Mouse (Mus musculus) ES-E14 (cell line): ENCODE measurements around the gene Syt2. TPM values are rescaled to one million over a fixed set of nuclear protein-coding genes. Genes with fewer than 3 reads are reported as not detected.

Experiments used
- DNase-seq: peaks from one replicate; pipeline ENCODE4 v3.0.0-alpha.2; 2013; ENCODE audit warnings: low read depth, low spot score
- H3K27ac ChIP-seq: 2 replicates; pipeline ENCODE4 v1.5.1; 2012; ENCODE audit warnings: low read depth, mild to moderate bottlenecking, low read length, moderate library complexity, mixed read lengths; ENCODE audit not compliant: poor library complexity, insufficient read depth, severe bottlenecking
- H3K36me3 ChIP-seq: 2 replicates; pipeline ENCODE4 v1.6.1; 2012; ENCODE audit warnings: mild to moderate bottlenecking, low read length, moderate library complexity, mixed read lengths; ENCODE audit not compliant: control insufficient read depth, poor library complexity, insufficient read depth, severe bottlenecking
- H3K4me1 ChIP-seq, 2 experiments: fragments of 150-350 bp in 1 of 2; sonication (generic) in 1 of 2; 2 replicates each; pipeline ENCODE4 v1.6.1; 2012; ENCODE audit warnings: low read length in 2 of 2, mild to moderate bottlenecking in 1 of 2, mixed read lengths in 1 of 2; ENCODE audit not compliant: control insufficient read depth in 2 of 2, insufficient read depth in 2 of 2, poor library complexity in 1 of 2
- H3K4me3 ChIP-seq, 2 experiments: fragments of 150-350 bp in 1 of 2; sonication (generic) in 1 of 2; 2 replicates each; pipeline ENCODE4 v1.5.1; 2012; ENCODE audit warnings: low read length in 2 of 2, low read depth in 1 of 2, mild to moderate bottlenecking in 1 of 2, mixed read lengths in 1 of 2; ENCODE audit not compliant: insufficient read depth in 1 of 2, poor library complexity in 1 of 2, severe bottlenecking in 1 of 2
- H3K9ac ChIP-seq: 2 replicates; pipeline ENCODE4 v1.6.1; 2012; ENCODE audit warnings: low read depth, mild to moderate bottlenecking, low read length, mixed read lengths; ENCODE audit not compliant: poor library complexity, insufficient read depth, severe bottlenecking
- H3K9me3 ChIP-seq: fragments of 150-350 bp; sonication (generic); 2 replicates; pipeline ENCODE4 v1.6.1; 2012; ENCODE audit warnings: low read depth, mild to moderate bottlenecking, low read length; ENCODE audit not compliant: control insufficient read depth, insufficient read depth
- CHD2 ChIP-seq: IDR thresholded peaks from 2 replicates; pipeline ENCODE4 v1.6.1; 2014; ENCODE audit warnings: mild to moderate bottlenecking, low read depth, low read length, inconsistent platforms
- HCFC1 ChIP-seq: IDR thresholded peaks from 2 replicates; pipeline ENCODE4 v1.6.1; 2012; ENCODE audit warnings: low read length, inconsistent platforms, borderline replicate concordance; ENCODE audit not compliant: insufficient read depth
- MAFK ChIP-seq: IDR thresholded peaks from 2 replicates; pipeline ENCODE4 v1.6.1; 2014; ENCODE audit warnings: mild to moderate bottlenecking, low read depth, low read length, inconsistent platforms; ENCODE audit not compliant: insufficient read depth
- ZC3H11A ChIP-seq: IDR thresholded peaks from 2 replicates; pipeline ENCODE4 v1.6.1; 2012; ENCODE audit warnings: low read depth, mild to moderate bottlenecking, inconsistent platforms, low read length, borderline replicate concordance
- ZNF384 ChIP-seq: IDR thresholded peaks from 2 replicates; pipeline ENCODE4 v1.6.1; 2012; ENCODE audit warnings: low read depth, low read length, inconsistent platforms
- in situ Hi-C, 2 experiments: fragments of 600-800 bp; cut with MboI; formaldehyde crosslinking; loops; one replicate each; pipeline ENCODE4 v1.15.1; 2025; ENCODE audit warnings: low sequenced_read_pairs in 2 of 2, inconsistent platforms in 1 of 2; ENCODE audit not compliant: unreplicated experiment in 2 of 2
- total RNA-seq: library from RNA; depleted of rRNA; stranded (reverse); fragments of 300-350 nt; gene quantifications from 2 replicates; pipeline ENCODE4 v1.2.3, GENCODE M21; 2012

Syt2 gene
- total RNA-seq, 1 experiment: 0.62 TPM

- H3K4me3 ChIP-seq: no peak overlapping the region
Measured at GRCm38 (mm10) chr1:134783958-134784357, 137.5 kb downstream of the Syt2 start.

GRCm38 (mm10) chr1:134784481-134784880 lies 138.0 kb downstream of the Syt2 start:
- no peak for DNase-seq
- in situ Hi-C loops: no loop called here
- H3K4me1 ChIP-seq: no peaks in the 10 kb centered on the region

More at GRCm38 (mm10) chr1:134783958-134784357, 137.5 kb downstream of the Syt2 start:
- H3K9ac ChIP-seq: no peak overlapping the region
- no peak for DNase-seq
- in situ Hi-C loops: no loop called here
- H3K27ac ChIP-seq: no peak overlapping the region
- no peaks in the 10 kb centered on the region for H3K4me1 ChIP-seq
- TF ChIP-seq MAFK (no peak), HCFC1 (no peak), CHD2 (no peak), ZNF384 (no peak), ZC3H11A (no peak)
- no peaks in the 10 kb centered on the region for H3K36me3 ChIP-seq
- no peaks in the 10 kb centered on the region for H3K9me3 ChIP-seq

GRCm38 (mm10) chr1:134784911-134785310 lies 138.4 kb downstream of the Syt2 start:
- Histone ChIP-seq H3K4me1 (no peaks in the 10 kb centered on the region), H3K27ac (no peak overlapping the region), H3K4me3 (no peak overlapping the region), H3K9ac (no peak overlapping the region), H3K36me3 (no peaks in the 10 kb centered on the region), H3K9me3 (no peaks in the 10 kb centered on the region)
- no peak for DNase-seq
- TF ChIP-seq HCFC1 (no peak), ZC3H11A (no peak), CHD2 (no peak)
- in situ Hi-C loops: no loop called here

More at GRCm38 (mm10) chr1:134784481-134784880, 138.0 kb downstream of the Syt2 start:
- Histone ChIP-seq H3K9me3 (no peaks in the 10 kb centered on the region), H3K27ac (no peak overlapping the region), H3K9ac (no peak overlapping the region), H3K4me3 (no peak overlapping the region), H3K36me3 (no peaks in the 10 kb centered on the region)
- no peak for TF ChIP-seq MAFK
- TF ChIP-seq ZC3H11A: no peak
- TF ChIP-seq ZNF384: no peak
- TF ChIP-seq HCFC1: no peak
- no peak for TF ChIP-seq CHD2

GRCm38 (mm10) chr1:134788096-134788495 lies 141.6 kb downstream of the Syt2 start:
- TF ChIP-seq MAFK: no peak
- TF ChIP-seq ZC3H11A: no peak
- no peak for TF ChIP-seq CHD2
- TF ChIP-seq ZNF384: no peak
- no peak for TF ChIP-seq HCFC1
- H3K4me1 ChIP-seq: no peaks in the 10 kb centered on the region
- H3K9ac ChIP-seq: no peak overlapping the region
- no peak overlapping the region for H3K27ac ChIP-seq
- H3K36me3 ChIP-seq: no peaks in the 10 kb centered on the region
- no peak overlapping the region for H3K4me3 ChIP-seq
- no peak for DNase-seq
- no peaks in the 10 kb centered on the region for H3K9me3 ChIP-seq
- in situ Hi-C loops: no loop called here
